Mouse (Mus musculus) ES-Bruce4 (cell line): ENCODE measurements around the gene Polr3gl. TPM values are rescaled to one million over a fixed set of nuclear protein-coding genes. Genes with fewer than 3 reads are reported as not detected.
A peak's percentile ranks its signal among the peaks of the same experiment; 100 is the strongest.
"Not testable (repeated sequence)": the region's sequence is repeated elsewhere in the genome, so short reads cannot be mapped to it uniquely, and the experiment has no call there.

ENCODE experiments used
- H3K27ac ChIP-seq: 2 replicates; pipeline ENCODE4 v1.5.1; 2012; ENCODE audit warnings: low read length, inconsistent platforms; ENCODE audit not compliant: insufficient read depth
- H3K27me3 ChIP-seq: 2 replicates; pipeline ENCODE4 v1.6.1; 2012; ENCODE audit warnings: mild to moderate bottlenecking, low read length, inconsistent platforms; ENCODE audit not compliant: control insufficient read depth, poor library complexity, insufficient read depth, severe bottlenecking
- H3K36me3 ChIP-seq: 2 replicates; pipeline ENCODE4 v1.6.1; 2012; ENCODE audit warnings: inconsistent platforms, mild to moderate bottlenecking, low read length, moderate library complexity; ENCODE audit not compliant: control insufficient read depth, poor library complexity, insufficient read depth, severe bottlenecking
- H3K4me1 ChIP-seq: one replicate; pipeline ENCODE4 v1.8.1; 2011; ENCODE audit warnings: low read length; ENCODE audit not compliant: control insufficient read depth, insufficient read depth
- H3K4me3 ChIP-seq: 2 replicates; pipeline ENCODE4 v1.5.1; 2011; ENCODE audit warnings: low read depth, mild to moderate bottlenecking, low read length
- H3K9ac ChIP-seq: 2 replicates; pipeline ENCODE4 v1.6.1; 2012; ENCODE audit warnings: low read depth, mild to moderate bottlenecking, inconsistent platforms; ENCODE audit not compliant: poor library complexity, severe bottlenecking
- H3K9me3 ChIP-seq: replicated peaks from 2 replicates; pipeline ENCODE4 v1.6.1; 2012; ENCODE audit warnings: mild to moderate bottlenecking, low read length, inconsistent platforms; ENCODE audit not compliant: control insufficient read depth, poor library complexity, insufficient read depth, severe bottlenecking
- CTCF ChIP-seq: IDR thresholded peaks from one replicate; pipeline ENCODE4 v1.8.1; 2011; ENCODE audit warnings: low read depth, low read length
- EP300 ChIP-seq: IDR thresholded peaks from 2 replicates; pipeline ENCODE4 v1.6.1; 2011; ENCODE audit warnings: low read depth, low read length; ENCODE audit not compliant: insufficient read depth
- POLR2A ChIP-seq: IDR thresholded peaks from one replicate; pipeline ENCODE4 v1.8.1; 2011; ENCODE audit warnings: low read length; ENCODE audit not compliant: insufficient read depth
- polyA plus RNA-seq: library from polyadenylated mRNA; stranded (reverse); fragments of >200 nt; gene quantifications from 2 replicates; pipeline ENCODE4 v1.2.4, GENCODE M21; 2011; ENCODE audit warnings: low read depth; ENCODE audit not compliant: missing spikeins, insufficient read depth, insufficient read length

Gene Polr3gl
- polyA plus RNA-seq, 1 experiment = 16.2 TPM

GRCm38 (mm10) chr3:96634015-96634414 lies 40.0 kb upstream of the Polr3gl start:
- no peaks in the 10 kb centered on the region for H3K9me3 ChIP-seq
- peaks cover 21% of the 10 kb centered on the region for H3K36me3 ChIP-seq
- no peak overlapping the region for H3K4me3 ChIP-seq
- TF ChIP-seq EP300 = no peak
- TF ChIP-seq CTCF = no peak
- TF ChIP-seq POLR2A = no peak
- no peaks in the 10 kb centered on the region for H3K27me3 ChIP-seq
- no peak overlapping the region for H3K9ac ChIP-seq
- no peak overlapping the region for H3K27ac ChIP-seq
- no peaks in the 10 kb centered on the region for H3K4me1 ChIP-seq

- no peaks in the 10 kb centered on the region for H3K27me3 ChIP-seq
- no peak overlapping the region for H3K27ac ChIP-seq
- no peak overlapping the region for H3K4me3 ChIP-seq
- H3K36me3 ChIP-seq = peaks cover 19% of the 10 kb centered on the region
- no peaks in the 10 kb centered on the region for H3K9me3 ChIP-seq
- TF ChIP-seq EP300 = no peak
- no peak overlapping the region for H3K9ac ChIP-seq
- H3K4me1 ChIP-seq = no peaks in the 10 kb centered on the region
Measured at GRCm38 (mm10) chr3:96632058-96632457, 38.1 kb upstream of the Polr3gl start.

- H3K36me3 ChIP-seq = peaks cover 19% of the 10 kb centered on the region
- peak; percentile 63 for TF ChIP-seq POLR2A
- no peak for TF ChIP-seq EP300
- no peak for TF ChIP-seq CTCF
- no peaks in the 10 kb centered on the region for H3K4me1 ChIP-seq
- peak within 1 kb of the TSS; percentile 95 for H3K4me3 ChIP-seq
- H3K9me3 ChIP-seq = no peaks in the 10 kb centered on the region
- peak within 1 kb of the TSS; percentile 71 for H3K9ac ChIP-seq
- peak within 1 kb of the TSS; percentile 31; the same call in 1 of the 2 replicates for H3K27ac ChIP-seq
- H3K27me3 ChIP-seq = no peaks in the 10 kb centered on the region
Measured at GRCm38 (mm10) chr3:96629729-96630600, 36.0 kb upstream of the Polr3gl start, which contains the start of gene Rbm8a. TSS of gene Rbm8a (plus strand) at chr3:96629933.

DNA sequence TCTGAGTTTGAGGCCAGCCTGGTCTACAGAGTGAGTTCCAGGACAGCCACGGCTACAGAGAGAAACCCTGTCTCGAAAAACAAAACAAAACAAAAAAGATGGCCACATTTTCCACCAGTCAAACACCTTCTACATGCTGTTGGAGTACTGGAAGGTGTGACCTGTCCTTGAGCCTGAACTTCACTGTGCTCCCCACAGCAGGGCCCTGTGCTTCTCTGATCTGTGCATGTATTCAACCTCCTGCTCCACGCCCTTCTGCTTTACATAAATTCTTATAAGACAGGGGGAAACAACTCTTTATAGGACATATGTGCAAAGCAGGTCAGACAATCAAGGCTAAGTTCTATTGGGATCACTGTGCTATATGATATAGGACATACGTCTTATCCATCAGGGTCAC lies 29.2 kb upstream of the Polr3gl start:
- peaks cover 12% of the 10 kb centered on the region for H3K36me3 ChIP-seq

GRCm38 (mm10) chr3:96617941-96618340 lies 24.0 kb upstream of the Polr3gl start:
- H3K9me3 ChIP-seq = no peaks in the 10 kb centered on the region
- H3K27me3 ChIP-seq = no peaks in the 10 kb centered on the region
- no peak for TF ChIP-seq EP300
- TF ChIP-seq CTCF = no peak
- no peak for TF ChIP-seq POLR2A
- no peaks in the 10 kb centered on the region for H3K4me1 ChIP-seq
- H3K27ac ChIP-seq = no peak overlapping the region
- peaks cover 5% of the 10 kb centered on the region for H3K36me3 ChIP-seq
- no peak overlapping the region for H3K9ac ChIP-seq
- H3K4me3 ChIP-seq = no peak overlapping the region

More for the DNA sequence above, 29.2 kb upstream of the Polr3gl start:
- no peak for TF ChIP-seq EP300
- TF ChIP-seq POLR2A = no peak
- no peak for TF ChIP-seq CTCF
- H3K27me3 ChIP-seq = no peaks in the 10 kb centered on the region
- H3K27ac ChIP-seq = no peak overlapping the region
- H3K9me3 ChIP-seq = no peaks in the 10 kb centered on the region
- no peaks in the 10 kb centered on the region for H3K4me1 ChIP-seq
- no peak overlapping the region for H3K4me3 ChIP-seq
- H3K9ac ChIP-seq = no peak overlapping the region

- Histone ChIP-seq H3K27ac (no peak overlapping the region), H3K27me3 (no peaks in the 10 kb centered on the region), H3K4me1 (no peaks in the 10 kb centered on the region), H3K9ac (no peak overlapping the region), H3K36me3 (no peaks in the 10 kb centered on the region), H3K4me3 (no peak overlapping the region), H3K9me3 (no peaks in the 10 kb centered on the region)
- no peak for TF ChIP-seq POLR2A
- no peak for TF ChIP-seq EP300
- no peak for TF ChIP-seq CTCF
Measured at GRCm38 (mm10) chr3:96606618-96607017, 12.6 kb upstream of the Polr3gl start.

GRCm38 (mm10) chr3:96606007-96606406 lies 12.0 kb upstream of the Polr3gl start:
- not testable (repeated sequence) for H3K4me3 ChIP-seq, H3K4me1 ChIP-seq

More at GRCm38 (mm10) chr3:96606007-96606406, 12.0 kb upstream of the Polr3gl start:
- not testable (repeated sequence) for H3K27me3 ChIP-seq, H3K9me3 ChIP-seq, H3K36me3 ChIP-seq, H3K27ac ChIP-seq, H3K9ac ChIP-seq
